Mouse (Mus musculus) embryonic stem cell, embryonic (primary cell): ENCODE data around the gene Sycp2l.
"Not testable (repeated sequence)": the region's sequence is repeated elsewhere in the genome, so short reads cannot be mapped to it uniquely, and the experiment has no call there.

Experiments
- CTCF ChIA-PET, 4 experiments: fragments of 300-600 bp in 2 of 4; fragments of 350-600 bp in 2 of 4; sonication (Branson Sonifier 250); formaldehyde crosslinking; loops; one replicate each; lab custom pipeline; 2022; ENCODE audit warnings: inconsistent platforms in 2 of 4; lab: Charles Lee
- POLR2A ChIA-PET, 4 experiments: fragments of 300-600 bp in 2 of 4; fragments of 350-600 bp in 2 of 4; sonication (Branson Sonifier 250); formaldehyde crosslinking; loops; one replicate each; lab custom pipeline; 2022; ENCODE audit warnings: antibody characterized with exemption in 4 of 4, inconsistent platforms in 1 of 4; lab: Charles Lee

The Sycp2l gene

DNA sequence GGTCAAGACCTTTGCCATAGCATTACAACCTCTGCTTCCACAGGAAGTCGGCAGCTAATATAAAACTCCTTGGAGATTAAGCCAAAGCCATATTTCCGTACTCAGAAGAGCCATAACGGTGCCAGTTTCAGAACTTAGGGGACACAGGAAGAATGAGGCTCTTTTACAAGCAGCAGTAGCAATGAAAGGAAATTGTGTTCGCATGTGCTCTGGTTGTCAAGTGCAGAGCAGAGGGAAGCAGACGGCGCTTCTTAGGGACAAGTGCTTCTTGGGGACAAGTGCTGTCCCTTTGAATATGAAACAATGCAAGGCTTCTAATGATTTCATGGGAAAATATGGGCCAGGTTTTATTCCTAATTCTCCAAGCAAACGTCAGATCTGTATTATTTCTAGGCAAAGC lies 89.2 kb downstream of the Sycp2l start:
- ChIA-PET CTCF (interaction anchor here in 1 of 4 experiments (1.6 kb wide), 1 partner anchor 68 kb away, joined by 3 read pairs; no protein-coding TSS in a partner anchor), POLR2A (interaction anchor here in 2 of 4 experiments (0.5 to 1.3 kb wide), 4 partner anchors 10 to 377 kb away, joined by 3 to 4 read pairs (median 3); partner anchors contain the start of genes Elovl2 (in 1 of the 2) and Mak (in 1 of the 2))

DNA sequence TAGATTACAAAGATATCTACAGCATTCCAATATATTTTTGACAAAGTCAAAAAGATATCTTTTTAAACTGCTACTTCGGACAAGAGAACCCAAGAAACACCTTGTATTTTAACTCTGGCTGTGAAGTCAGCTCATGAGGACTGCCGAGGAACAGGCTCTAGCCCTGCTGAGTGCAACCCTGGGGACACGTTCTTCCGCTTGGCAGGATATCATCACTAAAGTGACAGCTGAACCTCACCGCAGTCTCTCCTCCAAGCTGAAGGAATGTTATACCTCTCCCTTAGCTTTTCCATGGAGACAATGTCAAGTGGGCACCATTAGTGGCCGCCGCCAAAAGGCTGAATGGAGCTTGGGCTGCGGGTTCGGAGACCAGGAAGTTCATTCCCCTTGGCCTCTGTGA lies 89.6 kb downstream of the Sycp2l start:
- CTCF ChIA-PET = interaction anchor here in 1 of 4 experiments (1.6 kb wide), 1 partner anchor 68 kb away, joined by 3 read pairs; no protein-coding TSS in a partner anchor
- POLR2A ChIA-PET = interaction anchor here in 2 of 4 experiments (0.5 to 1.3 kb wide), 5 partner anchors 10 to 377 kb away, joined by 3 to 4 read pairs (median 3); partner anchors contain the start of genes Elovl2 (in 1 of the 2), Mak (in 1 of the 2) and Smim13 (in 1 of the 2)

GRCm38 (mm10) chr13:41205568-41205967 lies 91.5 kb downstream of the Sycp2l start:
- POLR2A ChIA-PET, CTCF ChIA-PET: not testable (repeated sequence)

- POLR2A ChIA-PET = interaction anchor here in 1 of 4 experiments (1.8 kb wide), 1 partner anchor 10 kb away, joined by 4 read pairs; no protein-coding TSS in a partner anchor
- CTCF ChIA-PET = interaction anchor here in 1 of 4 experiments (0.7 kb wide), 1 partner anchor 363 kb away, joined by 3 read pairs; no protein-coding TSS in a partner anchor
Measured at GRCm38 (mm10) chr13:41206241-41206640, 92.1 kb downstream of the Sycp2l start.

DNA sequence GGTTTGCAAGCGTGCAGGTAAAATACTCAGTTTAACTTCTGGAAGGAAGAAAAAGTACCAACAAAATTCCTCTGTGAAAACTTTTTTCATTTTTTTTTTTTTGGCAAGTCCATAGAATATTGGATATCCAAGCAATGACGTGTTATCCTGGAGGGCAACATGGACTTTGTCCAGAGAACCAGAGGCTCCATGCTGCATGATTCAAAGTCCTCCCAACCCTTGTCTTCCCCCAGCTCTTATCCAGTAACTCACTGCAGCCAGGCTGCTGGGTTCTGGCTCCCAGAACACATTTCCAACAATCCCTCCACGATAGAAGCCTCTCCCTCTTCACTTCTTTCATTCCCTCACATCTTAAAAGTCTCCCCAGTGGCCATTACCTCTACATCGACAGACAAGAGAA lies 97.2 kb downstream of the Sycp2l start:
- POLR2A ChIA-PET = no interaction called here
- CTCF ChIA-PET = no interaction called here

DNA sequence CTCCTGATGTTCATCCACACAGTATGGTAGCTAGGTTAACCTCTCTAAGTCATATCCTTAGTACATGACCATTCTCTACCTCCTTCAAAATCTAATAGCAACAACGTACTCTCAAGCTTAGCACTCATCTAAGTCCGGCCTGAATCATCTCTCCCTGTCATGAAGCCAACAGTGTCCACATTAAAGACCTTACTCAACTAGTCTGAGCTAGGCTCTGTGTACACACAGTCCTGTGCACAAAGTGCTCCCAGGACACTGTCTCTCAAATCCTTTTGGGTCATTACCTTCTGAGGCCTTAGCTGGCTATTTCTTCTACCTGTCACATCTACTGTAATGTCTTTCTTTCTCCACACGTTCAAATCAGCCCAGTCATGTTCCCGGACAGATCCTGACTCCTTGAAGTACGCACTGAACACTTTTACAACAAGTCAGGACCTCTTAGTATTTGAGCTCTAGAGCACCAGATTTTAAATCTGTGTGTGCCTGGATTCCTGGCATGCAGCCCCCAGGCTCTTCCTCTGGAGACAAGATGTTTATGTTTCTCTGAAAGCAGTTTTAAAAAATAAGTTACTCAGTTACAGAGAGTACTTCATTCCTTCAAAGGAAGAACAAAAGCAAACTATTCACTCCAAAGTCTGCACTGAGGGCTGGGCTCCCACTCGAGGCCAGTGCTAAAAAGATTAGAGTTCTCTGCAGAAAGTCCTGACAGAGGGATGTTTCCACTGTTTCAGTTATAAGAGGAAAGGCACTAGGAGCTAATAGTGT lies 98.6 kb downstream of the Sycp2l start:
- ChIA-PET CTCF (interaction anchor here in 2 of 4 experiments (0.5 to 0.9 kb wide), 2 partner anchors 8 to 369 kb away, joined by 3 to 7 read pairs; no protein-coding TSS in a partner anchor), POLR2A (interaction anchor here in 3 of 4 experiments (0.6 to 2.0 kb wide), 4 partner anchors 9 to 67 kb away, joined by 3 to 4 read pairs (median 4); no protein-coding TSS in a partner anchor)

DNA sequence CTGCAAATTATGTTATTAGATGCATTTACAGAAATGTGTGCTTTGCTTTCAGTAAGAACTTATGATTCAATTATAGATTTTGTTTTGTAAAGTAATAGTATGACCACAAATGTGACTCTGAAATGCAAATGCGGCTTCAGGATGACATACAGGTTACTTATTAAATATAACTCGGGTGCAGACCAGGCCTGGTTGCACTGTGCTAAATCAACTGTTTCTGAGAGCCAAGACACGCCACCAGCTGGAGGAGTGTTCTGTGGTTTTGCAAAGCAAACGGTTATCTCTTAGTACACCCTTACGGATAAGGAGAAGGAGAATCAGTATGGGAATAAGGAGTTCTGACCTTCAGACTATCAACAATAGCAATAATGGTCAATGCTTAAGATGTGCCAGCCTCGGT lies 101.6 kb downstream of the Sycp2l start:
- ChIA-PET POLR2A (no interaction called here), CTCF (no interaction called here)

DNA sequence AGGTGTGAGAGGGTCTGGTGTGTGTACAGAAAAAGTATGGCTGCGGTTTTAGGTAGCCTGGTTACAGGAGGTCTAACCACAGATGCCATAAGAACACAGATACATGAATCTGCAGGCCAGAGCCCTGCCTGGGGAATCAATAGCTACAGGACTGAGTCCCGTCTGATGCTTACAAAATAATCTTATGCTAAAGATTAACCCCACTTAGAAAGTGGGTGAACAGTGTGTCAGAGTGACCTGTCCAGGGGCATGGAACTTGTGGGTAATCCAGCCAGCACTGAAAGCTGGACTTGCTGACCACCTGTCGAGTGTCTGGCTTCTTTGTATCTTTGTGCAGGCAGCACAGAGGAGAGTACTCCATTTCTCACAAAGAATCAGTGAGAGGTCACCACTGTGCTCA lies 102.1 kb downstream of the Sycp2l start:
- POLR2A ChIA-PET = interaction anchor here in 1 of 4 experiments (1.1 kb wide), 1 partner anchor 31 kb away, joined by 4 read pairs; no protein-coding TSS in a partner anchor
- CTCF ChIA-PET = no interaction called here

- CTCF ChIA-PET = interaction anchor here in 3 of 4 experiments (0.6 to 3.4 kb wide), 5 partner anchors 73 to 496 kb away, joined by 3 to 24 read pairs (median 3); no protein-coding TSS in a partner anchor
- POLR2A ChIA-PET = interaction anchor here in 3 of 4 experiments (0.6 to 2.1 kb wide), 9 partner anchors 14 to 503 kb away, joined by 3 to 9 read pairs (median 3); no protein-coding TSS in a partner anchor
Measured at GRCm38 (mm10) chr13:41219056-41219455, 104.9 kb downstream of the Sycp2l start.

GRCm38 (mm10) chr13:41219687-41220303 lies 105.7 kb downstream of the Sycp2l start:
- POLR2A ChIA-PET = interaction anchor here (0.7 to 2.2 kb wide), 13 partner anchors 13 to 365 kb away, joined by 3 to 9 read pairs (median 3); partner anchors contain the start of gene Smim13 (in 1 of the 4)
- CTCF ChIA-PET = interaction anchor here (0.6 to 3.4 kb wide), 11 partner anchors 11 to 365 kb away, joined by 3 to 24 read pairs (median 3); partner anchors contain the start of gene Mak (in 1 of the 4)

DNA sequence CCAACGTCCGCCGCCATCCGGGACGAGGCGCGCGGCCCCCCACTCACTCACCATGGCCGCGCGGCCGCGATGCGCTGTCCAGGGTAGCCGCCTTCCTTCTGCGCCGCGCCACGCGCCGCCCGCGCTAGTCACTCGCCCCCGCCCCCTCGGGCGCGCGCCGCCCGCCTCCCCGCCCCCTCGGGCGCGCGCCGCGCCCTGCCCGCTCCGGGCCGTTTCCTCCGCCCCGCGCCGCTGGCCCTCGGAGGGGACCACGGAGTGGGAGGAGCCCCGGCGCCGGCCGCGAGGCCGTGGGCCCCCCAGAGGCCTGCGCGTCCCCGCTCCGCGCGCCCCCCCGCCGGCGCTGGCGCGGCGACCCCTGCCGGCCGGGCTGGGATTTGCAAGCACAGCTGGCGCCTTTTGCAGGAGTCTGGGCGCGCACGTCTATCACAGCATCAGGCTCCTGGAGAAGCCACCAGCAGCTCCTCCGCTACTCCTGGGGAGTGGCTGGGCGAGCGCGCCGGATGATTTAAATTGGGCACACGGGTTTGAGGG lies 106.3 kb downstream of the Sycp2l start, which contains the start of gene Elovl2:
Gene Elovl2, minus strand, starts transcription at position 102 of the 531 bp plus-strand sequence.
- ChIA-PET CTCF (interaction anchor here (0.6 to 3.4 kb wide), 21 partner anchors 8 to 377 kb away, joined by 3 to 24 read pairs (median 4); partner anchors contain the start of genes Mak (in 2 of the 4) and Smim13 (in 1 of the 4)), POLR2A (interaction anchor here in 3 of 4 experiments (0.6 to 2.2 kb wide), 10 partner anchors 12 to 366 kb away, joined by 3 to 9 read pairs (median 3); partner anchors contain the start of gene Smim13 (in 1 of the 3))
